Mouse (Mus musculus) neural tube, embryonic 12.5 days (tissue): ENCODE measurements around the gene R3hdm2. TPM values are rescaled to one million over a fixed set of nuclear protein-coding genes. Genes with fewer than 3 reads are reported as not detected.

Source experiments
- ATAC-seq: fragments of 200-750 bp; cut with Nextera tagmentation; 2 replicates; pipeline ENCODE4 v1.8.0; 2017; ENCODE audit warnings: low read depth, mild to moderate bottlenecking, moderate TSS enrichment, moderate library complexity; ENCODE audit not compliant: low FRiP score
- H3K27ac ChIP-seq: fragments of 300-500 bp; sonication (generic); 2 replicates; pipeline ENCODE4 v1.5.1; 2016
- H3K27me3 ChIP-seq: fragments of 300-500 bp; sonication (generic); replicated peaks from 2 replicates; pipeline ENCODE4 v1.6.1; 2016; ENCODE audit warnings: mild to moderate bottlenecking
- H3K36me3 ChIP-seq: fragments of 300-500 bp; sonication (generic); 2 replicates; pipeline ENCODE4 v1.6.1; 2016; ENCODE audit warnings: mild to moderate bottlenecking
- H3K4me1 ChIP-seq: fragments of 300-500 bp; sonication (generic); 2 replicates; pipeline ENCODE4 v1.6.1; 2016
- H3K4me2 ChIP-seq: fragments of 300-500 bp; sonication (generic); replicated peaks from 2 replicates; pipeline ENCODE4 v1.6.1; 2016; ENCODE audit warnings: mild to moderate bottlenecking
- H3K4me3 ChIP-seq: fragments of 300-500 bp; sonication (generic); 2 replicates; pipeline ENCODE4 v1.5.1; 2016
- H3K9ac ChIP-seq: fragments of 300-500 bp; sonication (generic); 2 replicates; pipeline ENCODE4 v1.6.1; 2016; ENCODE audit warnings: mild to moderate bottlenecking
- H3K9me3 ChIP-seq: fragments of 300-500 bp; sonication (generic); 2 replicates; pipeline ENCODE4 v1.6.1; 2016; ENCODE audit warnings: mild to moderate bottlenecking
- WGBS: fragments of 180-500 bp; shearing (Covaris S2); methylation state at CpG from one replicate; pipeline ENCODE4 v1.1.7; 2016; 5-methylcytosine and 5-hydroxymethylcytosine counted together
- polyA plus RNA-seq: library from polyadenylated mRNA; unstranded; fragments of >200 nt; fragmentation: Nextera tagmentation; extraction: Ambion mirVana; gene quantifications from 2 replicates; pipeline ENCODE4 v1.2.1, GENCODE M21; 2016

Gene R3hdm2
- polyA plus RNA-seq, 1 experiment from 2014 or later = 33.9 TPM

- ATAC-seq = no peak
- no peak overlapping the region for H3K9ac ChIP-seq
- H3K4me3 ChIP-seq = no peak overlapping the region
- H3K9me3 ChIP-seq = no peaks in the 10 kb centered on the region
- H3K27me3 ChIP-seq = no peaks in the 10 kb centered on the region
- H3K4me2 ChIP-seq = no peak overlapping the region
- no peaks in the 10 kb centered on the region for H3K4me1 ChIP-seq
- WGBS = 93% methylated on average over 4 of the region's 4 CpGs
- no peak overlapping the region for H3K27ac ChIP-seq
- H3K36me3 ChIP-seq = 0 out of 2 replicates have a peak, but pooled peaks cover 3% of the 10 kb centered on the region
These were observed 52.3 kb downstream of the R3hdm2 start for GRCm38 (mm10) chr10:127432466-127432865.

GRCm38 (mm10) chr10:127437354-127438113, 57.4 kb downstream of the R3hdm2 start:
- no peak overlapping the region for H3K4me2 ChIP-seq
- H3K27me3 ChIP-seq = no peaks in the 10 kb centered on the region
- no peaks in the 10 kb centered on the region for H3K4me1 ChIP-seq
- no peak for ATAC-seq
- WGBS = 88% methylated on average over 5 of the region's 5 CpGs
- H3K36me3 ChIP-seq = 0 out of 2 replicates have a peak, but pooled peaks cover 3% of the 10 kb centered on the region
- no peak overlapping the region for H3K27ac ChIP-seq
- no peak overlapping the region for H3K9ac ChIP-seq
- H3K9me3 ChIP-seq = no peaks in the 10 kb centered on the region
- H3K4me3 ChIP-seq = no peak overlapping the region

GRCm38 (mm10) chr10:127453701-127454100, 73.6 kb downstream of the R3hdm2 start:
- Histone ChIP-seq H3K4me1 (no peaks in the 10 kb centered on the region), H3K4me3 (no peak overlapping the region), H3K9ac (no peak overlapping the region), H3K9me3 (no peaks in the 10 kb centered on the region), H3K27me3 (no peaks in the 10 kb centered on the region), H3K27ac (no peak overlapping the region), H3K4me2 (no peak overlapping the region), H3K36me3 (peaks cover 53% of the 10 kb centered on the region)
- no peak for ATAC-seq
- 98% methylated on average over 1 of the region's 1 CpGs for WGBS

GRCm38 (mm10) chr10:127462411-127463096, 82.4 kb downstream of the R3hdm2 start:
- no peak for ATAC-seq
- Histone ChIP-seq H3K4me3 (no peak overlapping the region), H3K4me2 (no peak overlapping the region), H3K36me3 (peaks cover 49% of the 10 kb centered on the region), H3K9ac (no peak overlapping the region), H3K27ac (no peak overlapping the region), H3K4me1 (no peaks in the 10 kb centered on the region), H3K9me3 (no peaks in the 10 kb centered on the region), H3K27me3 (no peaks in the 10 kb centered on the region)
- WGBS = 66% methylated on average over 5 of the region's 5 CpGs

GRCm38 (mm10) chr10:127471281-127471988, 91.3 kb downstream of the R3hdm2 start:
- H3K27me3 ChIP-seq = no peaks in the 10 kb centered on the region
- H3K36me3 ChIP-seq = peaks cover 34% of the 10 kb centered on the region
- no peak overlapping the region for H3K4me3 ChIP-seq
- no peak overlapping the region for H3K4me2 ChIP-seq
- no peaks in the 10 kb centered on the region for H3K9me3 ChIP-seq
- no peak overlapping the region for H3K9ac ChIP-seq
- no peak for ATAC-seq
- H3K4me1 ChIP-seq = no peaks in the 10 kb centered on the region
- 77% methylated on average over 15 of the region's 15 CpGs for WGBS
- H3K27ac ChIP-seq = no peak overlapping the region

GRCm38 (mm10) chr10:127472722-127473121, 92.6 kb downstream of the R3hdm2 start:
- H3K9me3 ChIP-seq = no peaks in the 10 kb centered on the region
- H3K4me1 ChIP-seq = no peaks in the 10 kb centered on the region
- H3K9ac ChIP-seq = no peak overlapping the region
- no peak overlapping the region for H3K4me2 ChIP-seq
- H3K27me3 ChIP-seq = no peaks in the 10 kb centered on the region
- no peak overlapping the region for H3K27ac ChIP-seq
- no peak overlapping the region for H3K4me3 ChIP-seq
- WGBS = 85% methylated on average over 9 of the region's 9 CpGs
- no peak for ATAC-seq
- H3K36me3 ChIP-seq = peaks cover 42% of the 10 kb centered on the region

- H3K4me2 ChIP-seq = no peak overlapping the region
- H3K4me1 ChIP-seq = no peaks in the 10 kb centered on the region
- ATAC-seq = no peak
- H3K27ac ChIP-seq = no peak overlapping the region
- H3K36me3 ChIP-seq = peaks cover 39% of the 10 kb centered on the region
- WGBS = 98% methylated on average over 4 of the region's 4 CpGs
- no peak overlapping the region for H3K9ac ChIP-seq
- H3K9me3 ChIP-seq = no peaks in the 10 kb centered on the region
- H3K4me3 ChIP-seq = no peak overlapping the region
- H3K27me3 ChIP-seq = no peaks in the 10 kb centered on the region
These were observed 95.0 kb downstream of the R3hdm2 start for GRCm38 (mm10) chr10:127475175-127475574.

- no peak overlapping the region for H3K4me2 ChIP-seq
- no peak for ATAC-seq
- H3K27ac ChIP-seq = no peak overlapping the region
- no peaks in the 10 kb centered on the region for H3K9me3 ChIP-seq
- no peaks in the 10 kb centered on the region for H3K27me3 ChIP-seq
- WGBS = 80% methylated on average over 3 of the region's 3 CpGs
- peaks cover 33% of the 10 kb centered on the region for H3K36me3 ChIP-seq
- no peak overlapping the region for H3K4me3 ChIP-seq
- H3K9ac ChIP-seq = no peak overlapping the region
- no peaks in the 10 kb centered on the region for H3K4me1 ChIP-seq
These were observed 96.4 kb downstream of the R3hdm2 start for GRCm38 (mm10) chr10:127476541-127476940.

GRCm38 (mm10) chr10:127477301-127477700, 97.2 kb downstream of the R3hdm2 start:
- no peak overlapping the region for H3K27ac ChIP-seq
- WGBS = 90% methylated on average over 7 of the region's 7 CpGs
- peaks cover 28% of the 10 kb centered on the region for H3K36me3 ChIP-seq
- no peaks in the 10 kb centered on the region for H3K27me3 ChIP-seq
- no peak overlapping the region for H3K9ac ChIP-seq
- no peaks in the 10 kb centered on the region for H3K9me3 ChIP-seq
- no peaks in the 10 kb centered on the region for H3K4me1 ChIP-seq
- H3K4me2 ChIP-seq = no peak overlapping the region
- no peak for ATAC-seq
- no peak overlapping the region for H3K4me3 ChIP-seq

- no peak for ATAC-seq
- Histone ChIP-seq H3K4me3 (no peak overlapping the region), H3K4me2 (no peak overlapping the region)
These were observed 99.0 kb downstream of the R3hdm2 start for GRCm38 (mm10) chr10:127479131-127479530.

GRCm38 (mm10) chr10:127480833-127481813, 101.0 kb downstream of the R3hdm2 start:
- WGBS = 88% methylated on average over 19 of the region's 19 CpGs
- H3K4me3 ChIP-seq = no peak overlapping the region
- no peaks in the 10 kb centered on the region for H3K4me1 ChIP-seq
- peaks cover 42% of the 10 kb centered on the region for H3K36me3 ChIP-seq
- ATAC-seq = no peak
- H3K27me3 ChIP-seq = no peaks in the 10 kb centered on the region
- no peak overlapping the region for H3K4me2 ChIP-seq
- no peak overlapping the region for H3K9ac ChIP-seq
- H3K27ac ChIP-seq = no peak overlapping the region
- no peaks in the 10 kb centered on the region for H3K9me3 ChIP-seq

More at GRCm38 (mm10) chr10:127479131-127479530, 99.0 kb downstream of the R3hdm2 start:
- Histone ChIP-seq H3K9ac (no peak overlapping the region), H3K9me3 (no peaks in the 10 kb centered on the region), H3K36me3 (peaks cover 32% of the 10 kb centered on the region), H3K27ac (no peak overlapping the region), H3K4me1 (no peaks in the 10 kb centered on the region), H3K27me3 (no peaks in the 10 kb centered on the region)
- 95% methylated on average over 4 of the region's 4 CpGs for WGBS
